9 mouse cellular contexts compared by ENCODE assay signal in the genomic region with DNA sequence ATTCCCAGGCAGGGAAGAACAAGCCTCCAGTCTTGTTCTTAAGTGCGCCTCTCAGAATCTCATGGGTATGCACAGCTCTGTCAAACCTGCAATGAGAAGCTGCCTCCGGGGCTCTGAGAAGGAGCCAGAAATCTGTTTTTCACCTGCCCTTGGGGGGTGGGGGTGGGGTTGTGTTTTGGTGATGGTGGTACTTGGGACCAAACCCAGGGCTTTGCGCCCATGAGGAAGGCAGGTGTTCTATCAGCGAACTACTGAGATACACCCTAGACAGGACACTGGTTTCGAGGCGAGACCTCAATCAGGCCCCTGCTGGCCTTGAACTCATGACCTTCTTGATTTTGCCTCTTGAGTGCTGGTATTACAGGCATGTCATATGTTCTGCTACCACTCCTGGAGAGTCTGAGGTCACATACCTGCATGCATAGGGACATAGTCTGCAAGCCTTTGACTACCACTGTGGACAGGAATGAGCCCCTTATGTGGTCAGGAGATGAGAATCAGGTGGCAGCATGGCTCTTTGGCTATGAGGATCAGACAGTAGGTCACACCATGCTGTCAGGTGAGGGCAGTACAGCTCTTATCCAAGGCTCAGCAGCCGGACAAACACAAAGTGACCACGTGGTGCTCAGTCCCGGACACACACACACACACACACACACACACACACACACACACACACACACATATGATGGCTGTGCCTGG. TPM values are rescaled to one million over a fixed set of nuclear protein-coding genes. Genes with fewer than 3 reads are reported as not detected.
DNase-seq lines count a peak whose midpoint lies in the region; ATAC-seq and TF ChIP-seq lines count a peak whose summit lies in the region.
"Had no signal": no experiment of that assay in that cellular context is flagged by ENCODE, and none has a peak within 500 bp of the region (broad histone marks: within the 10 kb centered on the region; RNA-seq: fewer than 3 reads in every experiment).

No protein-coding gene starts in this region.

- TF ChIP-seq POLR2A in limb, embryonic 14.5 days (IDR thresholded peaks at IDR 0.05; ENCODE audit: borderline replicate concordance, extremely low read depth, insufficient read depth, insufficient read length): no peak

- no peak overlapping the region for H3K9ac ChIP-seq in kidney, embryonic 15.5 days
- H3K9ac ChIP-seq in embryonic facial prominence, embryonic 12.5 days: no peak overlapping the region
- H3K9ac ChIP-seq in heart, embryonic 16.5 days (ENCODE audit: low read length): peak overlapping the region; percentile 58
- H3K9ac ChIP-seq in limb, embryonic 14.5 days (ENCODE audit: low read depth, low read length, severe bottlenecking): no peak overlapping the region
- H3K9ac ChIP-seq in midbrain, embryonic 15.5 days: no peak overlapping the region

- H3K27me3 ChIP-seq in kidney, embryonic 15.5 days: no peaks in the 10 kb centered on the region
- H3K27me3 ChIP-seq in embryonic facial prominence, embryonic 12.5 days: no peaks in the 10 kb centered on the region
- H3K27me3 ChIP-seq in heart, embryonic 16.5 days (ENCODE audit: control insufficient read depth, insufficient read depth, low read length): no peaks in the 10 kb centered on the region
- H3K27me3 ChIP-seq in limb, embryonic 14.5 days (ENCODE audit: control insufficient read depth, insufficient read depth, low read length): no peaks in the 10 kb centered on the region
- no peaks in the 10 kb centered on the region for H3K27me3 ChIP-seq in midbrain, embryonic 15.5 days (replicated peaks)

- no peak for ATAC-seq in kidney, embryonic 15.5 days (replicated peaks; ENCODE audit: low FRiP score)
- ATAC-seq in embryonic facial prominence, embryonic 12.5 days (ENCODE audit: insufficient number of reproducible peaks, insufficient read depth, low FRiP score, low TSS enrichment): no peak
- ATAC-seq in heart, embryonic 16.5 days (replicated peaks; ENCODE audit: extremely low read depth, insufficient read depth, low FRiP score): no peak
- no peak for ATAC-seq in limb, embryonic 14.5 days (ENCODE audit: low FRiP score, low read depth)
- no peak for ATAC-seq in midbrain, embryonic 15.5 days (replicated peaks)

- no peak for DNase-seq in kidney, adult 8-10 months
- DNase-seq in limb, embryonic 14.5 days (ENCODE audit: low spot score): no peak
- no peak for DNase-seq in cerebellum, postnatal 25 days
- DNase-seq in thymus, postnatal 4 days: no peak

- peaks cover 81% of the 10 kb centered on the region for H3K4me1 ChIP-seq in kidney, embryonic 15.5 days
- H3K4me1 ChIP-seq in embryonic facial prominence, embryonic 12.5 days: peaks cover 41% of the 10 kb centered on the region
- H3K4me1 ChIP-seq in heart, embryonic 16.5 days (ENCODE audit: control insufficient read depth, insufficient read depth, low read length): peaks cover 80% of the 10 kb centered on the region
- H3K4me1 ChIP-seq in limb, embryonic 14.5 days (ENCODE audit: control insufficient read depth, insufficient read depth, low read length): peaks cover 43% of the 10 kb centered on the region
- peaks cover 12% of the 10 kb centered on the region; the same call in 1 of the 2 replicates for H3K4me1 ChIP-seq in midbrain, embryonic 15.5 days

- H3K4me3 ChIP-seq in kidney, embryonic 15.5 days (replicated peaks): no peak overlapping the region
- no peak overlapping the region for H3K4me3 ChIP-seq in embryonic facial prominence, embryonic 12.5 days
- no peak overlapping the region for H3K4me3 ChIP-seq in heart, embryonic 16.5 days (ENCODE audit: low read length)
- no peak overlapping the region for H3K4me3 ChIP-seq in limb, embryonic 14.5 days (replicated peaks; ENCODE audit: low read length)
- no peak overlapping the region for H3K4me3 ChIP-seq in midbrain, embryonic 15.5 days
- H3K4me3 ChIP-seq: megakaryocyte, embryonic 14.5 days had no signal

- no peak overlapping the region for H3K4me2 ChIP-seq in kidney, embryonic 15.5 days
- H3K4me2 ChIP-seq in embryonic facial prominence, embryonic 12.5 days (replicated peaks): no peak overlapping the region
- H3K4me2 ChIP-seq in heart, embryonic 16.5 days (ENCODE audit: low read depth, low read length): no peak overlapping the region
- H3K4me2 ChIP-seq in limb, embryonic 14.5 days (replicated peaks; ENCODE audit: low read depth, low read length, severe bottlenecking): no peak overlapping the region
- H3K4me2 ChIP-seq in midbrain, embryonic 15.5 days: no peak overlapping the region

- no peaks in the 10 kb centered on the region for H3K9me3 ChIP-seq in kidney, embryonic 15.5 days (replicated peaks)
- no peaks in the 10 kb centered on the region for H3K9me3 ChIP-seq in embryonic facial prominence, embryonic 12.5 days
- H3K9me3 ChIP-seq in heart, embryonic 16.5 days (replicated peaks; ENCODE audit: control insufficient read depth, low read length): no peaks in the 10 kb centered on the region
- no peaks in the 10 kb centered on the region for H3K9me3 ChIP-seq in limb, embryonic 14.5 days (ENCODE audit: control insufficient read depth, low read length)
- no peaks in the 10 kb centered on the region for H3K9me3 ChIP-seq in midbrain, embryonic 15.5 days
- H3K9me3 ChIP-seq: megakaryocyte, embryonic 14.5 days had no signal

- peaks cover 32% of the 10 kb centered on the region for H3K36me3 ChIP-seq in kidney, embryonic 15.5 days
- H3K36me3 ChIP-seq in embryonic facial prominence, embryonic 12.5 days: peaks cover 25% of the 10 kb centered on the region
- peaks cover 22% of the 10 kb centered on the region for H3K36me3 ChIP-seq in heart, embryonic 16.5 days (ENCODE audit: control insufficient read depth, insufficient read depth)
- peaks cover 31% of the 10 kb centered on the region for H3K36me3 ChIP-seq in limb, embryonic 14.5 days (ENCODE audit: control insufficient read depth, insufficient read depth, low read length)
- H3K36me3 ChIP-seq in midbrain, embryonic 15.5 days (replicated peaks): no peaks in the 10 kb centered on the region

- H3K27ac ChIP-seq in kidney, embryonic 15.5 days: peak overlapping the region; percentile 93
- peak overlapping the region; percentile 80 for H3K27ac ChIP-seq in embryonic facial prominence, embryonic 12.5 days
- H3K27ac ChIP-seq in heart, embryonic 16.5 days (ENCODE audit: low read length): peak overlapping the region; percentile 84
- peak overlapping the region; percentile 81 for H3K27ac ChIP-seq in limb, embryonic 14.5 days (replicated peaks; ENCODE audit: low read depth, low read length)
- H3K27ac ChIP-seq in midbrain, embryonic 15.5 days: no peak overlapping the region

- 80% methylated on average over 9 of the region's 9 CpGs for WGBS in kidney, embryonic 15.5 days
- WGBS in embryonic facial prominence, embryonic 12.5 days: 81% methylated on average over 9 of the region's 9 CpGs
- WGBS in heart, embryonic 16.5 days: 62% methylated on average over 9 of the region's 9 CpGs
- 80% methylated on average over 8 of the region's 9 CpGs for WGBS in limb, embryonic 14.5 days
- 89% methylated on average over 9 of the region's 9 CpGs for WGBS in midbrain, embryonic 15.5 days

RNA-seq across cellular contexts. Expression of gene Hspg2, which starts 30.5 kb away (rescaled TPM):
- polyA plus RNA-seq in kidney, embryonic 15.5 days (2015; fragmentation: Nextera tagmentation; extraction: Ambion mirVana): 34.2 and 35.7 TPM in 2 replicates
- 19.0 and 19.7 TPM in 2 replicates for polyA plus RNA-seq in embryonic facial prominence, embryonic 12.5 days (2016; fragmentation: Nextera tagmentation; extraction: Ambion mirVana)
- polyA plus RNA-seq in heart, embryonic 16.5 days (2015; fragmentation: Nextera tagmentation; extraction: Ambion mirVana): 52.0 and 56.3 TPM in 2 replicates
- 97.4 and 126 TPM in 2 replicates for polyA plus RNA-seq in limb, embryonic 14.5 days (2012; rRNA removed)
- polyA plus RNA-seq in limb, embryonic 14.5 days (2014; fragmentation: Nextera tagmentation; extraction: Ambion mirVana): 65.6 and 68.4 TPM in 2 replicates
- polyA plus RNA-seq in midbrain, embryonic 15.5 days (2015; fragmentation: Nextera tagmentation; extraction: Ambion mirVana): 4.0 and 4.1 TPM in 2 replicates

RNA-seq across cellular contexts. Expression of gene 1700013G24Rik, which starts 45.9 kb away (rescaled TPM):
- not detected in 2 replicates for polyA plus RNA-seq in kidney, embryonic 15.5 days (2015; fragmentation: Nextera tagmentation; extraction: Ambion mirVana)
- not detected in 2 replicates for polyA plus RNA-seq in embryonic facial prominence, embryonic 12.5 days (2016; fragmentation: Nextera tagmentation; extraction: Ambion mirVana)
- not detected in 2 replicates for polyA plus RNA-seq in heart, embryonic 16.5 days (2015; fragmentation: Nextera tagmentation; extraction: Ambion mirVana)
- polyA plus RNA-seq in limb, embryonic 14.5 days (2012; rRNA removed): 0.23 and 0.26 TPM in 2 replicates
- 0.30 TPM in 1 of 2 replicates, not detected in the other for polyA plus RNA-seq in limb, embryonic 14.5 days (2014; fragmentation: Nextera tagmentation; extraction: Ambion mirVana)
- polyA plus RNA-seq in midbrain, embryonic 15.5 days (2015; fragmentation: Nextera tagmentation; extraction: Ambion mirVana): not detected in 2 replicates
